Mouse (Mus musculus) liver, embryonic 11.5 days (tissue): ENCODE measurements around the gene Rprd2. TPM values are rescaled to one million over a fixed set of nuclear protein-coding genes. Genes with fewer than 3 reads are reported as not detected.
"Not testable (repeated sequence)": the region's sequence is repeated elsewhere in the genome, so short reads cannot be mapped to it uniquely, and the experiment has no call there.

Experiments
- ATAC-seq: fragments of 200-750 bp; cut with Nextera tagmentation; replicated peaks from 2 replicates; pipeline ENCODE4 v1.8.0; 2017; ENCODE audit warnings: moderate number of reproducible peaks, mild to moderate bottlenecking, moderate TSS enrichment, moderate library complexity; ENCODE audit not compliant: low FRiP score
- DNase-seq: peaks from one replicate; pipeline ENCODE4 v3.0.0-alpha.2; 2017; ENCODE audit warnings: low spot score
- H3K27ac ChIP-seq: fragments of 300-500 bp; sonication (generic); 2 replicates; pipeline ENCODE4 v1.5.1; 2014; ENCODE audit warnings: mild to moderate bottlenecking, low read depth, low read length, control low read depth
- H3K27me3 ChIP-seq: fragments of 300-500 bp; sonication (generic); replicated peaks from 2 replicates; pipeline ENCODE4 v1.6.1; 2014; ENCODE audit warnings: low read length, mixed read lengths; ENCODE audit not compliant: control insufficient read depth, insufficient read depth
- H3K36me3 ChIP-seq: fragments of 300-500 bp; sonication (generic); 2 replicates; pipeline ENCODE4 v1.6.1; 2014; ENCODE audit warnings: mild to moderate bottlenecking, low read length, moderate library complexity, mixed read lengths; ENCODE audit not compliant: control insufficient read depth, insufficient read depth
- H3K4me1 ChIP-seq: fragments of 300-500 bp; sonication (generic); replicated peaks from 2 replicates; pipeline ENCODE4 v1.6.1; 2014; ENCODE audit warnings: low read length, mixed read lengths; ENCODE audit not compliant: control insufficient read depth, insufficient read depth
- H3K4me2 ChIP-seq: fragments of 300-500 bp; sonication (generic); 2 replicates; pipeline ENCODE4 v1.6.1; 2014; ENCODE audit warnings: mild to moderate bottlenecking, control low read depth, moderate library complexity
- H3K4me3 ChIP-seq: fragments of 300-500 bp; sonication (generic); 2 replicates; pipeline ENCODE4 v1.5.1; 2014; ENCODE audit warnings: low read depth, low read length, control low read depth
- H3K9ac ChIP-seq: fragments of 300-500 bp; sonication (generic); 2 replicates; pipeline ENCODE4 v1.6.1; 2014; ENCODE audit warnings: low read depth, low read length, control low read depth
- H3K9me3 ChIP-seq: fragments of 300-500 bp; sonication (generic); 2 replicates; pipeline ENCODE4 v1.6.1; 2016; ENCODE audit warnings: low read length, inconsistent platforms, mixed read lengths; ENCODE audit not compliant: control insufficient read depth
- WGBS: fragments of 180-500 bp; shearing (Covaris S2); extraction: QIAGEN DNeasy Blood & Tissue Kit; methylation state at CpG from one replicate; pipeline ENCODE4 v1.1.7; 2014; 5-methylcytosine and 5-hydroxymethylcytosine counted together
- polyA plus RNA-seq: library from polyadenylated mRNA; unstranded; fragments of >200 nt; fragmentation: Nextera tagmentation; extraction: Ambion mirVana; gene quantifications from 2 replicates; pipeline ENCODE4 v1.2.1, GENCODE M21; 2014

The Rprd2 gene
- polyA plus RNA-seq, 1 experiment from 2014 or later, result 18.8 TPM

- ATAC-seq, result no peak
- peaks cover 47% of the 10 kb centered on the region for H3K36me3 ChIP-seq
Measured at GRCm38 (mm10) chr3:95829053-95829452, 10.4 kb upstream of the Rprd2 start.

DNA sequence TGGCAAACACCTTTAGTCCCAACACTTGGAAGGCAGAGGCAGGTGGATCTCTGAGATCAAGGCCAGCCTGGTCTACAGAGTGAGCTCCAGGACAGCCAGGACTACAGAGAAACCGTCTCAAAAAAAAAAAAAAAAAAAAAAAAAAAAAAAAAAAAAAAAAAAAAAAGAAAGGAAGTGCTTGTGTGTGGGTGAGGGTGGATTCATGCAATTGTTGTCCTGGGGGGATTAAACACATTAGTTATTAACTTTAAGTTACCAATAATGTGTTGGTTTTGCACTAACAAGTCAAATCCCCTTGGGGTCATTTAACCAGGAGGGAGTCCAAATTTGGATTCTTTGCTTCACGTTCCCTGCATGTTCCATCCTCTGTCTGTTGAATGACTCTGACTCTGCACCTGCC lies 7.6 kb upstream of the Rprd2 start:
- no peaks in the 10 kb centered on the region for H3K4me1 ChIP-seq
- H3K27ac ChIP-seq, result no peak overlapping the region
- H3K9me3 ChIP-seq, result no peaks in the 10 kb centered on the region
- H3K27me3 ChIP-seq, result no peaks in the 10 kb centered on the region
- WGBS, result 73% methylated on average over 2 of the region's 2 CpGs
- H3K9ac ChIP-seq, result no peak overlapping the region
- ATAC-seq (no peak), DNase-seq (no peak)
- H3K4me2 ChIP-seq, result no peak overlapping the region
- H3K36me3 ChIP-seq, result peaks cover 30% of the 10 kb centered on the region
- H3K4me3 ChIP-seq, result no peak overlapping the region

More at GRCm38 (mm10) chr3:95829053-95829452, 10.4 kb upstream of the Rprd2 start:
- Histone ChIP-seq H3K4me2 (no peak overlapping the region), H3K4me3 (no peak overlapping the region), H3K4me1 (no peaks in the 10 kb centered on the region), H3K27ac (no peak overlapping the region), H3K9ac (no peak overlapping the region), H3K27me3 (no peaks in the 10 kb centered on the region), H3K9me3 (no peaks in the 10 kb centered on the region)
- no peak for DNase-seq
- WGBS, result 93% methylated on average over 4 of the region's 4 CpGs

- Histone ChIP-seq H3K27me3 (no peaks in the 10 kb centered on the region), H3K4me1 (peaks cover 14% of the 10 kb centered on the region), H3K9ac (peak overlapping the region; percentile 87), H3K4me2 (peak overlapping the region; percentile 72), H3K36me3 (no peaks in the 10 kb centered on the region; the same call in 1 of the 2 replicates), H3K4me3 (peak overlapping the region; percentile 89), H3K9me3 (no peaks in the 10 kb centered on the region), H3K27ac (peak overlapping the region; percentile 100)
- WGBS, result 31% methylated on average over 10 of the region's 10 CpGs
- DNase-seq (no peak), ATAC-seq (peak; percentile 5; the same call in 1 of the 2 replicates)
Measured at GRCm38 (mm10) chr3:95820046-95821010, 1.7 kb upstream of the Rprd2 start.

GRCm38 (mm10) chr3:95819351-95819985 lies 805 bp upstream of the Rprd2 start:
- DNase-seq (peak; percentile 99), ATAC-seq (peak; percentile 94)
- Histone ChIP-seq H3K4me2 (peak overlapping the region; percentile 72), H3K9me3 (no peaks in the 10 kb centered on the region), H3K36me3 (no peaks in the 10 kb centered on the region; the same call in 1 of the 2 replicates), H3K4me1 (peaks cover 15% of the 10 kb centered on the region), H3K27me3 (no peaks in the 10 kb centered on the region), H3K9ac (peak overlapping the region; percentile 87), H3K27ac (peak overlapping the region; percentile 100), H3K4me3 (peak overlapping the region; percentile 89)
- under 1% methylated on average over 49 of the region's 49 CpGs for WGBS

- H3K27me3 ChIP-seq, result no peaks in the 10 kb centered on the region
- no peaks in the 10 kb centered on the region; the same call in 1 of the 2 replicates for H3K36me3 ChIP-seq
- under 1% methylated on average over 21 of the region's 21 CpGs for WGBS
- DNase-seq (peak; percentile 63), ATAC-seq (no peak)
- H3K4me3 ChIP-seq, result peak overlapping the region; percentile 89
- H3K9ac ChIP-seq, result peak overlapping the region; percentile 99
- H3K9me3 ChIP-seq, result no peaks in the 10 kb centered on the region
- H3K4me2 ChIP-seq, result peak overlapping the region; percentile 78
- H3K4me1 ChIP-seq, result peaks cover 15% of the 10 kb centered on the region
- peak overlapping the region; percentile 100 for H3K27ac ChIP-seq
Measured at GRCm38 (mm10) chr3:95818026-95818511, 594 bp downstream of the Rprd2 start.

DNA sequence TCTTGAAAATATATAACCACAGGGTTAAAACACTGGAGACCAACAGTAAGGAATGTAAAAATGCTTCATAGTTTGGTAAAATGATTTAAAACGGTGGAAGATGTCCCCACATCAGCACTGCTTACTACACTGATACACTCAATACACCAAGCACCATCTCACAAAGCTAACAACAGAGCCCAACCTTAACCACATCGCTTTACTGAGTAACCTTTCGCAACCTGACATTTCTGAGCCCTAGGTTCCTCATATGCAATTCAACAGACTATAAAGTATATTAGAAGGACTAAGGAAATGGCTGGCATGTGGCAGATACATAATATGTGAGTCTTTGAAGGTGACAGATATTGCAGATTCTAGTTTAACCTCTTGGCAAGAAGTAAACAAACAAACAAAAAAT lies 2.0 kb downstream of the Rprd2 start:
- H3K36me3 ChIP-seq, result no peaks in the 10 kb centered on the region; the same call in 1 of the 2 replicates
- ATAC-seq, result no peak
- peak overlapping the region; percentile 29; the same call in 1 of the 2 replicates for H3K4me3 ChIP-seq
- H3K9ac ChIP-seq, result 0 out of 2 replicates have a peak overlapping the region, but pooled peaks have one; percentile 25
- DNase-seq, result no peak
- H3K27me3 ChIP-seq, result no peaks in the 10 kb centered on the region
- 80% methylated on average over 3 of the region's 3 CpGs for WGBS
- H3K4me2 ChIP-seq, result peak overlapping the region; percentile 78
- H3K4me1 ChIP-seq, result peaks cover 15% of the 10 kb centered on the region
- no peaks in the 10 kb centered on the region for H3K9me3 ChIP-seq
- H3K27ac ChIP-seq, result no peak overlapping the region

GRCm38 (mm10) chr3:95808384-95808783 lies 10.3 kb downstream of the Rprd2 start:
- H3K36me3 ChIP-seq, result peaks cover 10% of the 10 kb centered on the region
- H3K4me2 ChIP-seq, result no peak overlapping the region
- H3K4me3 ChIP-seq, result no peak overlapping the region
- WGBS, result 62% methylated on average over 2 of the region's 2 CpGs
- DNase-seq, result no peak
- no peak overlapping the region for H3K9ac ChIP-seq
- no peaks in the 10 kb centered on the region for H3K9me3 ChIP-seq
- peaks cover 8% of the 10 kb centered on the region for H3K4me1 ChIP-seq
- H3K27me3 ChIP-seq, result no peaks in the 10 kb centered on the region
- ATAC-seq, result no peak
- H3K27ac ChIP-seq, result no peak overlapping the region

- not testable (repeated sequence) for DNase-seq, H3K9me3 ChIP-seq, H3K4me3 ChIP-seq, H3K4me2 ChIP-seq, ATAC-seq, H3K9ac ChIP-seq, H3K27me3 ChIP-seq, H3K27ac ChIP-seq
- Histone ChIP-seq H3K4me1 (peaks cover 11% of the 10 kb centered on the region), H3K36me3 (peaks cover 10% of the 10 kb centered on the region)
- 95% methylated on average over 3 of the region's 6 CpGs for WGBS
Measured at GRCm38 (mm10) chr3:95807630-95808029, 11.0 kb downstream of the Rprd2 start.
